Mouse (Mus musculus) thymus, adult 18-20 months (tissue): ENCODE measurements around the gene Gm10401.

ENCODE experiments used
- DNase-seq, 2 experiments: peaks; one replicate each; pipeline ENCODE4 v3.0.0; 2022; ENCODE audit warnings: mixed read lengths in 2 of 2

Gm10401 gene

DNA sequence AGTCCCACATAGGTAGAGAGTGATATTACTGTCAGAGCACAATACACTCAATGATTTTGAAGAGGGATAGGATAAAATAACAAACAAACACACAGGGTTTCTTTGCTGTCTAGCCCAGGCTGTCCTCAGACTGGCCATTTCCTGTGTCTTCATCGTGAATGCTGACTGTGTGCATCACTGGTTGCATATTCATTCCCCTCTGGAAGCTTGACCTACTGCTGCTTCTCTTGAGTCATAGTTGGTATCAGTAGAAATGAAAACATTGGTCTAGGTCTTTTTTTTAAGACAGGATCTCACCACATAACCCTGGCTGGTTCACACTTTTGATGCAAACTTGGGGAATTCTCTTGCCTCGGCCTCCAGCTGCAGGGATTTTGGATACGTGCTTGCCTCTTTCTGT lies 28.5 kb downstream of the Gm10401 start:
- DNase-seq: no peak

DNA sequence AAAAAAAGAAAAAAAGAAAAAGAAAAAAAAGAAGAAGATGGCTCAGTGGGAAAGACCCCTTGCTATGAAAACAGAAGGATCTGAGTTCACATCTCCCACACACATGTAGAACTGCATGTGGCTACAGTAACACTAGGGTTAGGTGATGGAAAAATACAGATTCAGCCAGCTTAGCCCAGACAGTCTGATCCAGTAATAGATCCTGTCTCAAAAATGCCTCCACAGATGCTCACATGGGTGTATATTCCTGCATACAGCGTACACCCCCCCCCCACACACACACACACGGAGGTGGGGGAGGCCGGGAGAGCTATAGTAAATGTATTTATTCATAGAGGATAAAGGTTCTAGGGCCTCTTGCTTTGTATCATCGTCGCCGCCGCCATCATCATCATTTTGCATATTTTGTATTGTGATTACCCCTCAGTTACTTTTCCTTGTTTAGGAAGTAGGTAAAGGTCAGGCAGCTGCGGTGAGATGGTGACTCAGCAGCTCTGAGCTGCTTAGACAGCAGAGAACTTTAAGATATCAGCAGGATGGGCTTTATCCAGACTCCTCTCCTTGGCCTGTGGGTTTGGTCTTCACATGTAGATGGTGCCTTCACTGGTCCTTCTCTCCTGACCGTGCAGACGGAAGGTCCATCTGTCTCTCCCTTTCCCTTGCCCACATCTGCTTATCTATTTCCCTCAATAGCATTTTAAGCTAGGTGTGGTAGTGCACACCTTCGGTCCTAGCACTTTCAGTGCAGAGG lies 29.2 kb downstream of the Gm10401 start:
- DNase-seq: no peak

DNA sequence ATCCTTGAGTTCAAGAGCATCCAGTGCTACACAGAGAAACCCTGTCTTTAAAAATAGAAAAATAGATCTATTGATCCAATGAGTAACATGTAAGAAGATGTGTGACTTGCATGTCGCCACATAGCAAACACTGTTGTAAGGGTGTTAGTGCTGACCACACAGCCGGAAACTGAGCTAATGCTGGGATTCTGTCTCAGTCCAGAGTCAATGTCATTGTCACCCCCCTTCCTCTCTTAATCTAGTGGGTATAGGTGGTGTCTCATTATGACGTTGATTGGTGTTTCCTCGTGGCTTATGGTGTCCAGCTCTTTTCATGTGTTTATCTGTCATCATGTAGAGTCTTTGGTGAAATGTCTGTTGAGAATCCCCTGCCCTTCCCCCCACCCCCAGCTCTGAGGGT lies 31.9 kb downstream of the Gm10401 start:
- DNase-seq: no peak

DNA sequence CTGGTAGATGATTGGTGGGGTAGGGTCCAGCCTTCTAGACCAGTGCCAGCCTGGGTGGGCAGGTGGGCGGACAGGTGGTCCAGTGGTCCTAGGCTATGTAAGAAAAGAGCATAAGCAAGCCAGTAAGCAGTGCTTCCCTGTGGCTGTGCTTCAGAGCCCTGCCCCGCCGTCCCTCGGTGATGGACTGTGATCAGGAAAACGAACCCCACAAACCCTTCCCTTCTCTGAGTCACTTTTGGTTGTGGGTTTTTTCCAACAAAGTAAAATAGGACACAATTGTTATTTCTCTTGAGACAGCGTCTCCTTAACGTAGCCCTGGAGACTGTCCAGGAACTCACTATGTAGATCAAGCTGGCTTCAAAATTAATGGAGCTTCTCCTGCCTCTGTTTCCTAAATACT lies 34.7 kb downstream of the Gm10401 start:
- no peak for DNase-seq

DNA sequence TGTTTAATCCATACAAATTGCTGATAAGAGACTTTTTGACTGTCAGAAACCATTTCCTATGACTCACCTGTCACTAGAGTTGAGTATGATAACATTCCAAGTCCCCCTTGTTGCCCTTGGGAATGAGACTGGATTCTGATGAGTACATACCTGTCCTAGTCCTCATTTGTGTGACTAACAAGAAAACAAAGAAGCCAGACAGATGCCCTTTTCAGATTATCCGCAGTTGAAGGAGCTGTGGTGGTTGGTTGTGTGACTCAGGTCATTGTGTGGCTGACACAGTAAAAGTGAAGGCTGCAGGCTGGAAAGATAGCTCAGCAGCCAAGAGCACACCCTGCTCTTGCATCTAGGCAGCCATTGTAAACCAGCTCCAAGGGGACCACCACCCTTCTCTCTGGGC lies 35.5 kb downstream of the Gm10401 start:
- DNase-seq: no peak

DNA sequence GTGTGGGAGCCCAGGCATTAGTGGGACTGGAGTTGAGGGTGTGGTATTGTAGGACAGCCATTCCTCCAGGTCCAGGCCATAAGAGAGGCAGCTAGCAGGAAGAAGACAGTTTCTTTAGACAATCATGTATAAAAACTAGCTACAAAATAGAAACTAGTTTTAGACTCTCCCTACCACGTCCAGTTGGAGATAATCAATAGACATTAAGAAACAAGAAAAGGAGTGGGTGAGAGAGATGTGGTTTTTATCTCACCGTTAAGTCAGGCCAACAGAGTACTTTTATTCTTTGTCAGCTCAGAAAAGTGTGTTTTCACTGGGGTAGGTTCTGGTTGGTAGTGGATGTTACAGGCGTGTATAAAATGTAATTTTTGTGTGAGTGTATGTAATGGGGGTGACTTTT lies 37.1 kb downstream of the Gm10401 start:
- DNase-seq: no peak

DNA sequence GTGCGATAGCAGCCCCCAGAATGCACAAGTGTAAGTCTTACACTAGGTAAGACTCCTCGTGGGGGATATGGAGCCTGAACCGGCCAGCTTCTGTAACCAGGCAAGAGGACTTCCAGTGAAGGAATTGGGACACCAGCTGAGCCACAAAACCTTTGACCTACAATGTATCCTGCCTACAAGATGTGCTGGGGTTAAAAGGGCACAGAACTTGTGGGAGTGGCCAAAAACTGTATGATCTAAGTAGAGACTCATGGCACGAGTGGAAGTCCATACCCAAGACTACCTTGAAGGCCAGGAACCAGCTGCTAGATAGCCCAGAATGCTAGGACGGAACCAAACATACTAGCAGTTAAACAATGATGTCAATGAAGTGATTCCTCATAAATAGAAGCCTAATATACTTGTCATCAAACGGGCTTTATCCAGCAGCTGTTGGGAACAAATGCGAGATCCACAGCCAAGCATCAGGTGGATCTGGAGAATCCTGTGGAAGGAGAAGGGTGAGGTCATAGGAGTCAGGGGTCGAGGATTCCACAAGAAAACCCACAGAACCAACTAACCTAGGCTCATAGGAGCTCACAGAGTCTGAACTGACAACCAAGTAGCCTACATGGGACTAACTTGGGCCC lies 37.9 kb downstream of the Gm10401 start:
- DNase-seq: no peak

DNA sequence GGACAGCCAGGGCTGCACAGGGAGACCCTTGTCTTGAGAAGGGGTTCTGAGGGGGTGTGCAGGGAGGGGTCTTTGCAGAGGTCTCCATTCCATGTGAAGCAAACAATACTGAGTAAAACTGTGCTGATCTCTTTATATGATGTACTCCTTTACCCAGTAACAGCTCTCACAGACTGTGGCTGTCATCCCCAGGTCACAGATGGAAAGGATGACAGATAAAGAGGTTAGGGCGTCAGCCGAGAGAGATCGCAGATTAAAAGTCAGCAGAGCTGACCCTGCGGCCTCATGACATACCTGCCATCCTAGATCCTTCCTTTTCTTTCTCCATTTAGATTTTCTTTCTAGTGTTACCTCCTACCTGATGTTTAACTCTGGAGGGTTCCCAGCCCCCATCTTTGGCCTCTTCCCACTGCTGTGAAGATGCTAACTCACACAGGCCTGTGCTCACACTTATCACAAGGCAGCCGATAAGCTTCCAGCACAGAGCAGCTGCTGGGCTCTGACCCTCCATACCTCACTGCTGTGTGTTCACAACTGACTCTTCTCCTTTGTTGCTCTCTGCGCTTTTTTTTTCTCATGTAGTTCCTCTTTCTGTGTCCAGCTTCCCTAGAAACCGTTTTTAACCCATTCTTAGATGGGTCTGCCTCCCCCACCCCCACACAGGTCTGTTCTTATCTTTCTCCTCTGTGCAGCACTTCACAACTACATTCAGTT lies 39.4 kb downstream of the Gm10401 start:
- no peak for DNase-seq

DNA sequence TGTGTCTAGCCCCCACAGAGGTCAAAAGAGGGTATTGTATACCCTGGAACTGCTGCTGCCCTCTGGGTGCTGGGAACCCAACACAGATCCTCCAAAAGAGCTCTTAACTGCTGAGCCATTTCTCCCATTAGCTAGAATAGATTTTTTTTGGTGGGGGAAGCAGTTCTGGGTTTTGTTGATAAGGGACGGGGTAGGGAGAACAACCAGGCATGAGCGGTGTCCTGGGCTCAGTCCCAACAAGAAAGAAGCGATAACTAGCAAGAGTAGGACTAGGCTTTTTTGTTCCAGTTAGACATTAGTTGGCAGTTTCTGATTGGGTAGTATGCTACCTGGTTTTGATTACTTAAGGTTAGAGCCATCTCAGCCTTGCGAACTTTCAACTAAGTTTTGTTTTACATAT lies 40.9 kb downstream of the Gm10401 start:
- DNase-seq: no peak

DNA sequence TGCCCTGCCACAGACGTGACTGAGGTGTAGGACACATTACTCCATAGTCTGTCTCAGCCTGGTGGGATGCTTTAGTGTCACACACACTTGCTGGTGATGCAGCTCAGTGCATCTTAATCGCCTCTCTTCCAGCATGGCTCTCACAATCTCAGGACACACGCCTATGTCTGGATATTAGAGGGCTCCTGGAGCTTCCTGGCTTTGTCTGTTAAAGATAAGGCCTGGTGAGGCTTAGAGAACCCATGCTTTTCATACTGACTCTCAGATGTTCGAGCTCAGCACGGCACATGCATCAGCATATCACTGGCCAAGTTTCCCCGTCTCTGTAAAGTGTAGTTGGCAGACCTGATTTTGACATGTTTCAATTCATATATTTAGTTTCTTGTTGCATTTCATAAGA lies 42.7 kb downstream of the Gm10401 start:
- DNase-seq: no peak

DNA sequence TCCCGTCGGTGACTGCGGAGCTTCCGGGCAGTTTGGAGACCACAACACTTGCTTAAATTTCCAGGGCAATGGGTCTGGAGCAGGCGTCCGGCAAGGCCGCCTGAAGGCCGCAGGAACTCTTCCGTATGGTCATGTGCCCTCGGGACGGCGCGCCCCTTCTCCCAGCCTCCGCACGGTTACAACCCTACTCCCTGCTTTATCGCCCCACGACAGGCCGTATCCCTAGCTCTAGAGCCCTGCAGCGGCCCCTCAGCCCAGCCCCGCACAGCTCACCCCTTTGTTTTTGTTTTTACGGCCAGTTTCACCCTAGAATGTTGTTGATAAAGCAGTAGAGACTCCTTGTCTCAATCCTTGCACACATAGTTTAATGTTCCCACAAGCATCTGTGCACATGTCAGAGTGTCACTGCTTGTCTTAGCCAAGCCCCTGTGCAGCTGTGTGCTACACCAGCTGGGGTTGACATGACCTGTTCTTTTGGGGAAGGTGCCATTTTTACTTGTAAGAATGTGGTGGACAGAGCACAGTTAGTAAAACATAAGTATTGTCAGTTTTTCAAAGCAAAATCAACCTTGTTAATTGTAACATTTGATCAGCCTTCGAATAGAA lies 44.2 kb downstream of the Gm10401 start:
- no peak for DNase-seq

DNA sequence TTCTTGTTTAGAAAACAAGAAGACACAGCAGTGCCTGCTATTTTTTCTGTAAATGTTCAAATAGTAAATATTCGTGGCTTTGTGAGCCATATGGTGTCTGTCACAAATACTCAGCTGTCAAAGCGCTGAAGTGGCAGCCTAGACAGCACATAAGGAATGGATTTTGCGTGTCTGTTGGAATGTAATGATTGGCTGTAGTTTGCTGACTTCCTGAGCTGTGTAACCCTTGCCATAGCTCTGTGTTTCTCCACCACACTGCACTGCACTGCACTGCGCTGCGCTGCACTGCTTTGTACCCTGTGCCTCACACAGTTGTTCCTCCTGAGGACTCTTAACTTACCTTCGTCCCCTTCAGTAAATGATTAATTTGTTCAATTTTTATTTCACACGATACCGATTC lies 45.5 kb downstream of the Gm10401 start:
- no peak for DNase-seq

DNA sequence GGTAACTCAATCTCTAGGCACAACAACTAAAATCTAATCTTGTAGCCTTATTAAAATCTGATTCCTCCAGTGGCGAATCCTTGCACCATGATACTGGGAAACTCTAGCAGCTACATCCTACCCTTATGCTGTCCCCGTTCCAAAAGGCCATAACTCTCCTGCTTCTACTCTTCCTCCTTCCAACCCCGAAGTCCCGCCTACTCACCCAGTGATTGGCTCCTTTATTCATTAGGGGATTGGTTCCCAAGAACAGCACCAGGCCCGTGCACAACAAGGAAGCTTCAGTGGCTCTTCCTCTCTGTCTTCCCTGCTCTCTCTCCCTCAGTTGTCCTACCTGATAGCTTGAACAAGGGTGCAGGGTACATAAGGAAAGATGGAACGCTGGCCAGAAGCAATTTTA lies 47.3 kb downstream of the Gm10401 start:
- no peak for DNase-seq

DNA sequence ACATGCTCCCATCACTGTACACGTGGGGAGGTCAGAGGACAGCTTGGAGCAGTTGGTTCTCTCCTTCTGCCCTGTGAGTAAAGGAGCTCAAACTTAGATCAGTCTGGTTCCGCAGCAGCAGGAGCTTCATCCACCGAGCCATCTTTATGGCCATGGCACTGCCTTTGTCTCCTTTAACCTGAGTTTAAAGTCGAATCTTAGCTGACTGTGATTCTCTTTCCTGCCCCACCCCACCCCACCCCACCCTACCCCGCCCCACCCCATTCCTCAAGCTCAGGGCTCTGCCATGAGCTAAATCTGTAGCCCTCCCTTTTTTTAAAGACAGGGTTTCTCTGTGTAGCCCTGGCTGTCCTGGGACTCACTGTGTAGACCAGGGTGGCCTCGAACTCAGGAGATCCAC lies 48.4 kb downstream of the Gm10401 start:
- DNase-seq: no peak
